Mouse (Mus musculus): ENCODE measurements around the gene Morc1. TPM values are rescaled to one million over a fixed set of nuclear protein-coding genes. Genes with fewer than 3 reads are reported as not detected.

The Morc1 gene
- polyA plus RNA-seq (2017; shearing (Covaris generic)): 0.22 TPM

GRCm38 (mm10) chr16:48431027-48431426 lies at the start of gene Morc1:
Morc1 (plus strand) TSS chr16:48431237.

GRCm38 (mm10) chr16:48412246-48412645 lies 18.8 kb upstream of the Morc1 start, which contains the start of gene Gm5485:
Gm5485 (minus strand) TSS chr16:48412416.

Other genes with a start within 250 kb of the Morc1 start
- gene Dppa4, start 147.5 kb upstream of the Morc1 start, polyA plus RNA-seq (2017; shearing (Covaris generic)): not detected
- gene Dppa2, start 127.3 kb upstream of the Morc1 start, polyA plus RNA-seq (2017; shearing (Covaris generic)): not detected
- gene Gm5485, start 18.8 kb upstream of the Morc1 start, polyA plus RNA-seq (2017; shearing (Covaris generic)): not detected